Mouse (Mus musculus) intestine, embryonic 14.5 days (tissue): ENCODE data around the gene Clint1. TPM values are rescaled to one million over a fixed set of nuclear protein-coding genes. Genes with fewer than 3 reads are reported as not detected.

ENCODE experiments used
- ATAC-seq: fragments of 200-750 bp; cut with Nextera tagmentation; replicated peaks from 2 replicates; pipeline ENCODE4 v1.8.0; 2017; ENCODE audit warnings: low read depth, moderate number of reproducible peaks, moderate TSS enrichment, moderate library complexity; ENCODE audit not compliant: low FRiP score, low TSS enrichment
- DNase-seq: peaks from one replicate; pipeline ENCODE4 v3.0.0-alpha.2; 2018; ENCODE audit warnings: low spot score
- H3K27ac ChIP-seq: fragments of 300-500 bp; sonication (generic); 2 replicates; pipeline ENCODE4 v1.5.1; 2014; ENCODE audit warnings: low read depth, mild to moderate bottlenecking, control low read depth
- H3K27me3 ChIP-seq: fragments of 300-500 bp; sonication (generic); replicated peaks from 2 replicates; pipeline ENCODE4 v1.6.1; 2014; ENCODE audit warnings: low read length, control low read depth; ENCODE audit not compliant: control insufficient read depth, insufficient read depth
- H3K36me3 ChIP-seq: fragments of 300-500 bp; sonication (generic); 2 replicates; pipeline ENCODE4 v1.6.1; 2014; ENCODE audit warnings: low read length, control low read depth; ENCODE audit not compliant: control insufficient read depth, insufficient read depth
- H3K4me1 ChIP-seq: fragments of 300-500 bp; sonication (generic); replicated peaks from 2 replicates; pipeline ENCODE4 v1.6.1; 2014; ENCODE audit warnings: low read length, control low read depth, mixed read lengths; ENCODE audit not compliant: control insufficient read depth, insufficient read depth
- H3K4me2 ChIP-seq: fragments of 300-500 bp; sonication (generic); 2 replicates; pipeline ENCODE4 v1.6.1; 2014; ENCODE audit warnings: low read length
- H3K4me3 ChIP-seq: fragments of 300-500 bp; sonication (generic); 2 replicates; pipeline ENCODE4 v1.5.1; 2014; ENCODE audit warnings: low read depth, low read length, control low read depth, mixed read lengths
- H3K9ac ChIP-seq: fragments of 300-500 bp; sonication (generic); 2 replicates; pipeline ENCODE4 v1.6.1; 2014; ENCODE audit warnings: mild to moderate bottlenecking, low read length
- H3K9me3 ChIP-seq: fragments of 300-500 bp; sonication (generic); 2 replicates; pipeline ENCODE4 v1.6.1; 2016; ENCODE audit warnings: low read length, control low read depth; ENCODE audit not compliant: control insufficient read depth
- whole genome bisulfite sequencing: fragments of 180-500 bp; shearing (Covaris S2); extraction: QIAGEN DNeasy Blood & Tissue Kit; methylation state at CpG from one replicate; pipeline ENCODE4 v1.1.7; 2014; 5-methylcytosine and 5-hydroxymethylcytosine counted together
- polyA plus RNA-seq: library from polyadenylated mRNA; unstranded; fragments of >200 nt; fragmentation: Nextera tagmentation; extraction: Ambion mirVana; gene quantifications from 2 replicates; pipeline ENCODE4 v1.2.1, GENCODE M21; 2014

Gene Clint1
- polyA plus RNA-seq, 1 experiment from 2014 or later = 83.1 TPM

- Histone ChIP-seq H3K9ac (no peak overlapping the region), H3K4me2 (no peak overlapping the region), H3K4me3 (no peak overlapping the region), H3K27me3 (no peaks in the 10 kb centered on the region), H3K9me3 (no peaks in the 10 kb centered on the region), H3K4me1 (no peaks in the 10 kb centered on the region), H3K36me3 (peaks cover 56% of the 10 kb centered on the region), H3K27ac (no peak overlapping the region)
- ATAC-seq (no peak), DNase-seq (no peak)
- WGBS = 85% methylated on average over 10 of the region's 10 CpGs
Measured at GRCm38 (mm10) chr11:45929541-45929940, 77.7 kb downstream of the Clint1 start.

- WGBS = 86% methylated on average over 10 of the region's 10 CpGs
- H3K27ac ChIP-seq = no peak overlapping the region
- H3K36me3 ChIP-seq = peaks cover 87% of the 10 kb centered on the region
- H3K27me3 ChIP-seq = no peaks in the 10 kb centered on the region
- H3K4me1 ChIP-seq = no peaks in the 10 kb centered on the region
- H3K9me3 ChIP-seq = no peaks in the 10 kb centered on the region
- DNase-seq = no peak
- no peak overlapping the region for H3K9ac ChIP-seq
- no peak overlapping the region for H3K4me3 ChIP-seq
- H3K4me2 ChIP-seq = no peak overlapping the region
- no peak for ATAC-seq
Measured at GRCm38 (mm10) chr11:45932771-45933170, 80.9 kb downstream of the Clint1 start.

- H3K4me1 ChIP-seq = no peaks in the 10 kb centered on the region
- H3K9me3 ChIP-seq = no peaks in the 10 kb centered on the region
- no peak for DNase-seq
- H3K9ac ChIP-seq = no peak overlapping the region
- H3K27me3 ChIP-seq = no peaks in the 10 kb centered on the region
- WGBS = 94% methylated on average over 8 of the region's 8 CpGs
- H3K36me3 ChIP-seq = peaks cover 58% of the 10 kb centered on the region
- ATAC-seq = no peak
- H3K4me2 ChIP-seq = no peak overlapping the region
- no peak overlapping the region for H3K27ac ChIP-seq
- no peak overlapping the region for H3K4me3 ChIP-seq
Measured at GRCm38 (mm10) chr11:45937478-45937877, 85.6 kb downstream of the Clint1 start.

DNA sequence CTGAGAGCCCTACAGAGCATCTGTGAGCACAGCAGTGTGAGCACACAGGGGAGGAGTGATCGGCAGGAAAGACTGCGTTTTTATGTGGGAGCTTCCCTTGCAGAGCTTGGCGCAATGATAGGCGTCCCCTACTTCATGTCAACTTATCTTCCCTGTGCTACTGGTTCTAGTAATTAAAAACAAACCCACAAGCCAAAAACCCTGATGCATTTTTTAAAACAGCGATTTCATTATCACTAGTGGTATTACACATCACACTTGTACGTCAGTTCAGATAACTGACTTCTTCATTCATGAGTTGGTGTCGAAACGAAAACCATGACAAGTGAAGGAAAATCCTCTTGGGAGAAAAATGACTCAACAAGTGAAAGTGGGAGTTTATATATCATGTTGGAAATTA, 87.1 kb downstream of the Clint1 start:
- Histone ChIP-seq H3K9ac (no peak overlapping the region), H3K4me3 (no peak overlapping the region), H3K27me3 (no peaks in the 10 kb centered on the region), H3K4me2 (no peak overlapping the region), H3K36me3 (peaks cover 43% of the 10 kb centered on the region), H3K9me3 (no peaks in the 10 kb centered on the region), H3K27ac (no peak overlapping the region), H3K4me1 (peaks cover 10% of the 10 kb centered on the region)
- ATAC-seq = no peak
- no peak for DNase-seq
- WGBS = 87% methylated on average over 8 of the region's 8 CpGs

DNA sequence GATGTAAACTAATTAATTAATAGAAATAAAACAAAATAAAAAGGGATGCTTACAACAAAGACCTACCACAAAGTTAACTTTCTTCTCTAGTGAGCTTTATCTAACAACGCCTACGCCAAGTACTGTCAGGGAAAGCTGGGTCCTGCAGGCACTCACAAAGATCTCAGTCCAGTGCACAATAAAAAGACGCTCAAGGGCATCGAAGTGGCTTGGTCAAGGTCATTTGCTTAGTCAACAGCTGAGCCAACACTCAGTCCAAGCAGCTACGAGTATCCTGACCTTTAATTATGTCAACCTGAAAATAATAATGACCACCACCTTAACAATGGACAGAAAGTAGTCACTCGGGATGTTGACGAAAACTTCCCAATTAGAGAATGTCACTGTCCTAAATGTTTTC, 90.4 kb downstream of the Clint1 start:
- Histone ChIP-seq H3K27me3 (no peaks in the 10 kb centered on the region), H3K4me2 (no peak overlapping the region), H3K27ac (no peak overlapping the region), H3K9me3 (no peaks in the 10 kb centered on the region), H3K36me3 (peaks cover 11% of the 10 kb centered on the region), H3K4me1 (peaks cover 10% of the 10 kb centered on the region), H3K4me3 (no peak overlapping the region), H3K9ac (no peak overlapping the region)
- 92% methylated on average over 7 of the region's 7 CpGs for WGBS
- no peak for ATAC-seq
- no peak for DNase-seq

- no peak for DNase-seq
- ATAC-seq = no peak
- H3K27me3 ChIP-seq = no peaks in the 10 kb centered on the region
- peak overlapping the region; percentile 93 for H3K4me3 ChIP-seq
- WGBS = 56% methylated on average over 7 of the region's 7 CpGs
- H3K27ac ChIP-seq = no peak overlapping the region
- H3K9ac ChIP-seq = peak overlapping the region; percentile 79
- no peaks in the 10 kb centered on the region for H3K9me3 ChIP-seq
- peaks cover 10% of the 10 kb centered on the region for H3K4me1 ChIP-seq
- H3K36me3 ChIP-seq = peaks cover 10% of the 10 kb centered on the region; the same call in 1 of the 2 replicates
- peak overlapping the region; percentile 67 for H3K4me2 ChIP-seq
Measured at GRCm38 (mm10) chr11:45943108-45943705, 91.4 kb downstream of the Clint1 start.

DNA sequence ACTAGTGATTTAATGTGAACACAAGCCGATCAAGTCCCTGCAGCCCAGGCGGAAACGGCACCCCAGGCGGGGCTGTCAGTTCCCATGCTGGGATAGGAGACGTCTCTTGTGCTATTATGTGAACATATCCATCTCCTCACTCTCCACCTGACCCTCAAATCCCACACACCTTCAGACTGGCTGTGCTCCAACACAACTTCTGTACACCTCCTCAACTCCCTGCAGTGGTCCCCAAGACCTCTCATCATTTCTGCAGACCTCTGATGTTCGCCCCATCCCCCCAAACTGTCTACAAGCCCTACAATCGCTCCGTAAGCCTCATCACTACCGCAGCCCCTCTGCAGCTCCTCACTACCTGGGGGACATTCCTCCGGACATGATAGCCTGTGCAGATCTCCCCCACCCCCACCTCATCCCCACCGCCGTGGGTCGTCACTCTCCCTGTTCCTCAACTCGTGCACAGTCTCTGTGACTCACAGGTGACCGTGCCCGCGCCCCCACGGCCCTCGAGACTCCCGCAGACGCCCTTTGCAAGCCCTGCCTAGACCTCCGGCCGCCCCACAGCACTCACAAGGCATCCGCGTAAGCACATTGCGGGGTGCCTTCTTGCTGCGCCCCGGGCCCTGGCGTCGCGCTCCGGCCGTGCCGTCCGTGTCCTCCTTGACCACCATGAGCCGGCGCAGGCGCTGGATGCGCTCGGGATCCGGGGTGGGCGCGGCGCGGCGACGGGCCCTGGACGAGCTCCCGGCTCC, 92.2 kb downstream of the Clint1 start:
- Histone ChIP-seq H3K4me1 (peaks cover 10% of the 10 kb centered on the region), H3K4me3 (peak overlapping the region; percentile 93), H3K27me3 (no peaks in the 10 kb centered on the region), H3K9me3 (no peaks in the 10 kb centered on the region), H3K27ac (peak overlapping the region; percentile 64; the same call in 1 of the 2 replicates), H3K36me3 (0 out of 2 replicates have a peak, but pooled peaks cover 13% of the 10 kb centered on the region), H3K9ac (peak overlapping the region; percentile 79), H3K4me2 (peak overlapping the region; percentile 67)
- ATAC-seq = peak; percentile 4; the same call in 1 of the 2 replicates
- WGBS = under 1% methylated on average over 49 of the region's 49 CpGs
- DNase-seq = peak; percentile 68

DNA sequence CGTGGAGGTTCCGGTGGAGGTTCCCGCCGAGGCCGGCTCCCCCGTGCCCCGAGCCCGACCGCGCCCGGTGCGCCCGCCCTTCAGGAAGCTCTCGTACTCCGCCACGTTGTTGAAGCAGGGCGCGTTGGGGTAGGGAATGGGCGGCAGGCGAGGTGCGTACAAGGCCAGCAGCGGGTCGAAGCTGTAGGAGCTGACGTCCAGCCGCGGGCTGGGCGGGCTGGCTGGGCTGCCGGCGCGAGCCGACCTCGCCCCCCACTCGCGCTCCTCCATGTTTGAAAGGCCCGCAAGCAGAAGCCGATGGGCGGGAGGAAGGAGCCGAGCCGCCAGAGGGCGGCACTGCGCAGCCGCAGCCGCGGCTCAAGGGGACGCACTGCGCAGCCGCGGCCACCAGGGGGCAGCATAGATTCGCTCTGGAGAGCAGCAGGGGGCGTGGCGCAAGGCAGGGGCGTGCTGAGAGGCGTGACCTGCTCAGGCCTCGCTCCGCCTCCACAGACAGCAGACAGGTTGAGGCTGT, 92.8 kb downstream of the Clint1 start, which contains the start of gene Lsm11:
Gene Lsm11 (minus strand): TSS at position 293 of the 514 bp plus-strand sequence.
- Histone ChIP-seq H3K4me2 (peak within 1 kb of the TSS; percentile 67), H3K9me3 (no peaks in the 10 kb centered on the region), H3K36me3 (peaks cover 10% of the 10 kb centered on the region), H3K27ac (peak within 1 kb of the TSS; percentile 64; the same call in 1 of the 2 replicates), H3K9ac (peak within 1 kb of the TSS; percentile 79), H3K4me1 (peaks cover 10% of the 10 kb centered on the region), H3K4me3 (peak within 1 kb of the TSS; percentile 93), H3K27me3 (no peaks in the 10 kb centered on the region)
- ATAC-seq = peak; percentile 93
- WGBS = under 1% methylated on average over 46 of the region's 55 CpGs
- peak; percentile 100 for DNase-seq
